Mouse (Mus musculus) lung, adult 2 months (tissue): Measurements from ENCODE around the gene Ppm1n.

Experiments
- CTCF ChIP-seq: fragments of 200-500 bp; IDR thresholded peaks from 2 replicates; pipeline ENCODE4 v1.5.1; 2011; ENCODE audit warnings: mild to moderate bottlenecking, low read length, control low read depth; ENCODE audit not compliant: insufficient read depth
- POLR2A ChIP-seq: fragments of 200-500 bp; IDR thresholded peaks from 2 replicates; pipeline ENCODE4 v1.6.1; 2011; ENCODE audit warnings: low read depth, mild to moderate bottlenecking, control low read depth, low read length, borderline replicate concordance; ENCODE audit errors: extremely low read depth

DNA sequence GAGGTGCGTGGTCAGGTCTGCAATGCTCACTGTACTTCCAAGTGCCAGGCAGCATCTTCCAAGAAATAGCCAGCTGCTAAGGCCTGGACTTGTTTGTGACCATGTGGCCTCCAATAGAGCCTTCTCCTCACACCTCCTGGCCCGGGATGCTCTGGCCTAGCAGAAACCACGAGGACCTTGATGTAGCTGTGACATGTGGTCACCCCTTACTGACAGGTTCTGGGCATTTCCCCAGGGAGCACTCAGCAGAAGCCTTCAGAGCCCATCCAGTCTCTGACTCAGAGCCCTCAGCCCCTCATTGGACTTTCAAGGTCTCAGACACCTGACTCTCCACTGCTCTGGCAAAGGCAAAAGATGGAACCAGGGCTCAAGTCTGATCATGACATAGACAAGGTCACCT is 34.8 kb downstream of the Ppm1n start:
- no peak for TF ChIP-seq POLR2A
- TF ChIP-seq CTCF: no peak
